Mouse (Mus musculus) heart, postnatal 25 days (tissue): ENCODE measurements around the gene Plekhm1. TPM values are rescaled to one million over a fixed set of nuclear protein-coding genes. Genes with fewer than 3 reads are reported as not detected.
A peak's percentile ranks its signal among the peaks of the same experiment; 100 is the strongest.

Experiments used
- DNase-seq: peaks from one replicate; pipeline ENCODE4 v3.0.0; 2022; ENCODE audit warnings: low spot score
- intact Hi-C: fragments of 180-260 bp; cut with DNase I; formaldehyde crosslinking; loops from one replicate; pipeline ENCODE4 v1.15.1; 2025
- total RNA-seq, 2 experiments: library from RNA; stranded (reverse); gene quantifications; 2 replicates each; pipeline ENCODE4 v1.2.3; 2021

The Plekhm1 gene
- total RNA-seq, 2 experiments from 2014 or later: 10.0 to 10.7 TPM

DNA sequence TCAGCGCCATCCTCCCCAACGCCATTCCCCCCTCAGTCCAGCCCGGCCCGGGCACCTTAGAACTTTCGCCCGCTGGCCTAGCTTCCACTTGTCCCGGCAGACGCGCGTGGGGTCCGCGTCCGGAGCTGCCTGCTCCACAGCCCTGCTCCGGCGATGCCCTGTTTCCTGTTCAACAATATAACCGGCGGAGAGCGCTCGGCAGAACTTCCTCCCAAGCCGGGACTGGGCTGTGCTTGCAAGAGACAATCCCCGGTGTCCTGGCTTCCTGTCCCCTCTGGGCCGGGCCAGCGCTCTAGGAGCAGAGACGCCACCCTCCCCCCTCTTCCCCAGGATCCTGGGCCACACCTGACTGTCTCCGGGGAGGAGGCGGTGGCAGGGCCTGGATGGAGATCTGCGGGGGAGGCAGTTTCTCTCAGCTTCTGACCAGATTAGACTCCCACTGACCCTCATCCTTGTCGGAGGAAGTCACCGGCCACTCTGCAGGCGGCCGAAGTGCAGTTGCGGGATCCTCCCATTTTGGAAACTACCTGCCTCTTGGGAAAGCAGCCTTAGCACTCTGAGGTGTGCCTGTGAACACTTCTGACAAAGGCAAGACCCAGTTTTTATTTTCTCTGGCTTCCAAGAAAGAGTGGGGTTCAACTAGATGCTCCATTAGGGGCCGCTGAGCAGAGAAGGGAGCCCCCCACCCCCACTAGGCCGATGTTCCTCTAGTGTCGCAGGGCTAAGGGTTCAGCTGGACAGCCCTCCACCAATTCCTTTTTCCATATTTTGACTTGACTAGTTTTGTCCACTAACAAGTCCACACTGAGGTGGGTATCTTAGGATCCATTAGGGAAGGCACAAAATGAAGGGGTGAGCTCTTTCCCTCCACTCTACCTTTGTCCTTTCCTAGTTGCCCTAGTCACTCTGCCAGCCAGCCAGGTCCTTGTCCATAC, 49.0 kb downstream of the Plekhm1 start, which contains the start of gene Arhgap27:
TSS of gene Arhgap27 (minus strand) at position 479 of the 935 bp plus-strand sequence.
- intact Hi-C loops: no loop called here
- DNase-seq: peak; percentile 83

DNA sequence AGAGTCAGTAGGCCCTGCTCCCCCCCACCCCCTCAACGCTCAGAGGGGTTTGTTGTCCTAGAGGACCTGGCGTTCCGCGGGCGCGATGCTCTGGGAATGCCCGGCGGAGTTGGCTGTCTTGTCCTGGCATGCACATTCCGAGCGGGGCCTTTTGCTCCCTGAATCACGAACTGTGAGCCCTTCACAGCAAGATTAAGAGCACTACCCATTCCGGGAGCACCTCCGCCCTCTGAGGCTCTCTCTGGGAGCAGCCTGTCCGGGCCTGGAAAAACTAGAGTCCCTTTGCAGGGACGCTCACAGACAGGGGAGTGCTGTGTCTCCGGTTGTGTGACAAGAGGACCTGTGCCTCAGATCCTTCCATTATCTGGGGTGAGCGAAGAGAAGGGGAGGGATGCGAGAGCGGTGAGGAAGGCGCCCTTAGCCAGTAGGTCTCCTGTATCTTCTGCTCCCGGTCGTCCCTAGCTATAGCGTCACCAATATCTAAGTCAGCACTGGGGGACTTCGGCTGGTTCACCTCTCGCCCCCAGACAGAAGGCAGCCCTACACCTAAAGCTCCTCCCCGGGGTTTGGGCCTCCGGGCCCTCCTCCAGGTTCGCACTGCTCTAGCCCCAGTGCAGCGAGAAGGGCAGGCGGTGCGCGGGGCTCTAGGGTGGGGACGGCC, 49.8 kb downstream of the Plekhm1 start:
- intact Hi-C loops: no loop called here
- DNase-seq: no peak

DNA sequence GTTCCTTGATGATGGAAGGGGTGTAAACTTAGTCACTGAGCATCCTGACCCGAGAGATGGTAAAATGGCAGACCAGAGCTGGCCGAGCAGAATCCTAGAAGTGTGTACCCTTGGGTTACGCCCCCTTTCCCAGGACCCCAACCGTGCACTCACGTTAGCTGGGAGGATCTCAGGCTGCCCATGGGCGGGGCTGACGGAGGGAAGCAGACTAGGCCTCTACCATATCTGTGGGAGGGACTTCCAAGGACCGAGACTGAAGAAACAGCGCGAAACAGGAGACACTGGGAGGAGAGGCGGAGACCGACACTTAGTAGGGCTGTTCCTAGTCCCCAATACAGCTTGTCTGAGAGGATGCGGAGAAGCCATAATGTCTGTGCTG, 50.4 kb downstream of the Plekhm1 start:
- intact Hi-C loops: no loop called here
- no peak for DNase-seq

DNA sequence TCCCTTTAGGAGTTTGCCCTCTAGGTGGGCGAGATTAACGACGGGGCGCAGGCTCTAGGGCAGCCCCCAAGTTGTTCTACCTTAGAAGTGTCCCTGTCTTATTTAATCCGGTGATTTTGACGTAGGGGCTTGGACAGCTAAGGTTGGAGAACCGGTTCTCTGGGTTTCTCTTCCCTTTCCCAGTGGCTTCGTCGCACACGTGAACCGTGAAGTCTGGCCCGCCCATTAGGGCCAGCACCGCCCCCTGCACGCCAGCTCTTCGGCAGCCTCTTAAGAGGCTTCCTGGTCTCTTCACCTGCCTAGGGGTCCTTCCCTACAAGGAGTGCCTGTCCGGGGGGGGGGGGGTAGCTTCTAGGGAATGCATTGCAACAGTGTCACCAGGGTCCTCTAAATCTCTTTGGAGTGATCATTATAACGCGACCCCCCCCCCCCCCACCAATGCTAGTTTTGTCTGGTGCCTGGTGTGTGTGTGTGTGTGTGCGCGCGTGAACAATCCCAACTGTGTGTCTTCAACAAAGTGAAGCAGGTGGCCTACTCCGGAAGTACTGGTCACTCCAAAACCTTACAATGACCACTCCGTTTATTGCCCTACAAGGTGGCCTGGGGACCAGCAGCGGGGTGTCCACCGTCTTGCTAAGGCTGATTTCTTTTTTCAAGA, 51.0 kb downstream of the Plekhm1 start:
- DNase-seq: no peak
- intact Hi-C loops: no loop called here

DNA sequence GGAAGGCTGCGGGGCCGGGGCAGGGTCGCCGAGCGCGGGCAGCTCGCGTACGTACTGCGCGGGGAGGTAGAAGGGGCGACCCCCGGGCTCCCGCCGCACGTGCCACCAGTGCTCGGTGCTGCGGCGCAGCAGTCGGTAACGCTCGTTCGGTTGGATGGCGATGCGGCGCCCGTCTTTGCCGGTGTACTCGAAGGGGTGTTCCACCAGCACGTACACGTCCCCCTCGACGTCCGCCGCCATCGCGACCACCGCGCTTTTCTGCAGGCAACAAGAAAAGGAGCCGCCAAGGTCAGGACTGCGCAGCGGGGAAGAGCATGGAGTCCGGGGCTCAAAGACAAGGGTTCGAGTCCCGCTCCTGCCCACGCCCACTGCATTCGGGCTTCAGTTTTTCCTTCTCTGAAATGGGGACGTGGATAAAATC, 51.8 kb downstream of the Plekhm1 start:
- intact Hi-C loops: loop anchor here (1.0 kb wide), 1 partner anchor 42 kb away; no protein-coding TSS in a partner anchor
- no peak for DNase-seq

DNA sequence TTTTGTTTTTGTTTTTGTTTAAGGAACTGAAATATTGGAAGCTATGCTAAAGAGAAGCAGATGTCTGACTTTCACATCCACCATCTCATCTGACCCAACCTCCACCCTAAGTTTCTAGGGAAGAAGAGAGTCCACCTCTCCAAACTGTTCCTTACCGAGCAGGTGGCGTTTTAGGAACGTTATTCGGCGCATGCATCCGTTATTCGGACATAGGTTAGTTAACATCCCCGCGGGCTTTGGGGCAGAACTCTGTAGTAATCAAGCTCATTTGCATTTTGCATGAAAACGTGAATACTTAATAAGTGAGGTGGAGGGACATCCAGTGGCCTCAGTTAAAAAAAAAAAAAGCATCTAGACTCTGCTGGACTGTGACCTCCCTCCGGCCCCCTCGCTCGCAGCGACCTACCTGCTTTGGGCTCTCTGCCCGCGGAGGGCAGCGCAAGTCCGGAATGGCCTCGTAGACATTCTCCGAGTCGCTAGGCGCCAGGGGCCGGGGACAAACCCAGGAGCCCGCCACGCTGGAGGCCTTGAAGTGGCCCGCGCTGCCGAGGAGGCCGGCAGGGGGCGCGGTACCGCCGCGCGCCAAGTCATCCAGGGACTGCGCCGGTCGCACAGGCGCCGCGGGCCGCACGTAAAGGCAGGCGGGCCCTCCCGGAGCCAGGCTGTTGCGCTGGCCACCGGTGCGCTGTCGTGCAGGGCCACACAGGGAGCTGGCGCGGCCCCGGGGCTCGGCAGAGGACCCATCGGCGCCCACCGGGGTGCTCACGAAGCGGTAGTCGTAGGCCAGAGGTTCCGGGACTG, 52.4 kb downstream of the Plekhm1 start:
- DNase-seq: peak; percentile 77
- intact Hi-C loops: loop anchor here (1.0 to 10.0 kb wide), 4 partner anchors 27 to 315 kb away; no protein-coding TSS in a partner anchor

DNA sequence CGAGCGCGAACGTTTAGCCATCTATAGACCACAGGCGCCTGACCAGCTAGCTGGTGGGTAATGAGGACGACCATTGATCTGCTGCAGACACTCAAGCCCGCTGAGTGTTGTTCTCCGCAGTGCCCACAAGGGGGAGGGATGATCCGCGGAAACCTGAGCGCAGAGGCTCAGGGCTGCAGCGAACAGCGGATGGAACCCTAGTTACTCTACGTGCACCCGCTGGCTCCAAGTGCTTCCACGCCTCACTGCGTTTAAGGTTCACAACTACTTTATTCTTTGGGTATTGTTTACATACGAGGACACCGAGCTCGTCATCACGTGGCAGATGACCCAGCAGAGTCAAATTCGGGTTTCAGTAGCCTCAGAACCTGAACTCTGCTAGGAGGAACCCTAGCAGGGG, 53.4 kb downstream of the Plekhm1 start:
- DNase-seq: peak; percentile 42
- intact Hi-C loops: loop anchor here (1.0 to 10.0 kb wide), 3 partner anchors 26 to 316 kb away; no protein-coding TSS in a partner anchor

DNA sequence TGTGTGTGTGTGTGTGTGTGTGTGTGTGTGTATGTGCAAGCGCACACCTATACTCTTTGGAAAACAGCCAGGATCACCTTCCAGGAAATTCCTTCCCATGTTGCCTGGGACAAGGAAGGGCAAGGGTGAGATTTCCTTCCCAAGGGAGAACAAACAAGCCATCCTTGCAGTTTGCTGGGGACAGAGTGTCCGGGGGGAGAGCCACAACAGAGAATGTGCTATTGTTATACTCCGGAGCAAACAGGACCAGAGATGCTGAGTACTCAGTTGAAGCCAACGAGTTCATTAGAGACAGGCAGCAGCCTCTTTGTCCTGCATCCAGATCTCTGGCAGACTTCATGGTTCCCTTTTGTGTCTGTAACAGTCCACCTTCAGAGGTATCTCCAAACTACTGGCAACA, 54.2 kb downstream of the Plekhm1 start:
- DNase-seq: no peak
- intact Hi-C loops: loop anchor here (1.0 to 10.0 kb wide), 3 partner anchors 26 to 316 kb away; no protein-coding TSS in a partner anchor

DNA sequence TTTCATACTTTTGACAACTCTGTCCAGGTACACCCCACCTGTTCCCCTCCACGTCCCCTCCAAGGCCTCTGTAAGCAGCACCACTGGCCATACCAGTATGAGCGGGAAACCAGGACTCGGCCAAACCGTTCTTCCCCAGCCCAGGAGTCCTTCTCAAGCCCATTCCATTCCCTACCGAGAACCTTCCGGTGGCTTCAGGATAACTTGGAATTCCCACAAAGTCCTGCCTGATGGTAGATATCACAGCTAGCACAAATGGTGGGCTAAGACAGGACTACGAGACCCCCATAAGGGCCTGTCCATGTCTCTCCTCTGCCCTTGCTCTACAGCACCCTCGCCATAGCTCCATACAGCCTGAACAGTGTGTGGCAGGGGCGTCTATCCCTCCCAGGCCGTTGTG, 54.8 kb downstream of the Plekhm1 start:
- no peak for DNase-seq
- intact Hi-C loops: loop anchor here (1.0 to 10.0 kb wide), 3 partner anchors 25 to 317 kb away; no protein-coding TSS in a partner anchor

DNA sequence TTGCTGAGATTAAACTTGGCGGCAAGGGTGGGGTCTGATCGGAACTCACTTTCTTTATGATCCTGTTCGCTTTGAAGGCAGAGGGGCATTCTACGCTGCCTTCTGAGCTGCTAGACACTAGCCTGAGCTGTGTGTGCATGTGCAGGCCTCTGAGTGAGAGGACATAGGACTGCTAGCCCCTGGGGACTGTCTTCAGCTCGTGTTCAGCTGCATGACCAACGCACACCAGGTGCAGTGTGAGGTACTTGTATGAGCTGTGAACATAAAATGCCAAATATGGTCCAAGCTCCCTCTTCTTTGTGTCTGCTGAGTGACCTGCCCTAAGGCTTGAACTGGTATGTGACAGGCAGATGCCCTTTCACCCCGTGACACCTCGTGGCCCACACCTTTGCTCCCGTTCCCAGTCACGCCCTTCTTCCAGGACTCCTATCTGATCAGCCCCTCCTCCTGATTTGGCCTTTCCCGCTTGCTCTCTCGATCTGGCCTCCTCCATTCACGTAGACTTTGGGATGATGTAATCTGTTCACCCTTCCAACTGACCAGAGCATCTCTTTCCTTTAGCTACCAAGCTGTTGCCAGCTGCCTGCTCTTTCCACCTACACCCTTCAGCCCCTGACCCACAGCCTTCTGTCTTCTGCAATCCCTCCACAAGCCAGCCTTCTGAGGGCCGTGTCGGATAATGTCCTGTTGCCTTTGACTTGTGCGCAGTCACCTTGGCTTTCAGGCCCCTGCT, 55.4 kb downstream of the Plekhm1 start:
- no peak for DNase-seq
- intact Hi-C loops: loop anchor here (10.0 kb wide), 1 partner anchor 318 kb away; no protein-coding TSS in a partner anchor

DNA sequence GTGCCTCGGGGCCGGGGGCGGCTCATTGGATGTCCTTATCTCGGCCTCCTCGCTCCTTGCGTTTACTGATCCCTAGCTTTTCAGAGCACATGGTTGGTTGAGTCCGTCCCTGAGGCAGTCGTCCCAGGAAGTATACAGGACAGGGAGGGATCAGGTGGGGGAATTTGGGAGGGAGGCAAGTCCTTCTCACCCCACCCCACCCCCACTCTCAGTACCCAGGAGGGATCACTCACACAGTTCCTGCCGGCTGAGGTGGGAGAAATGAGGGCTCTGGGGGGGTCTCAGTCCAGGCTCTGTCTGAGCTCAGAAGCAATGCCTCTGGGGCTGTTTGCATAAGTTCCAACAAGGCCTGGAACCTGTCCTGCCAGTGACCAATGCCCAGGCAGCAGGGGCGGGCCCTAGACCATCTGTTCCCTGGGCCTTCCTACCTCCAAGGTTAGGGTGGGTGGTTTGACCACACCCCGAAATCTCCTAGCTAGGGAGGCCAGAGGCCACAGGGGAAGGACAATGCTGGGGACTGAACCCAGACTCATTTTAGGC, 56.4 kb downstream of the Plekhm1 start:
- intact Hi-C loops: loop anchor here (10.0 kb wide), 1 partner anchor 319 kb away; no protein-coding TSS in a partner anchor
- DNase-seq: no peak

DNA sequence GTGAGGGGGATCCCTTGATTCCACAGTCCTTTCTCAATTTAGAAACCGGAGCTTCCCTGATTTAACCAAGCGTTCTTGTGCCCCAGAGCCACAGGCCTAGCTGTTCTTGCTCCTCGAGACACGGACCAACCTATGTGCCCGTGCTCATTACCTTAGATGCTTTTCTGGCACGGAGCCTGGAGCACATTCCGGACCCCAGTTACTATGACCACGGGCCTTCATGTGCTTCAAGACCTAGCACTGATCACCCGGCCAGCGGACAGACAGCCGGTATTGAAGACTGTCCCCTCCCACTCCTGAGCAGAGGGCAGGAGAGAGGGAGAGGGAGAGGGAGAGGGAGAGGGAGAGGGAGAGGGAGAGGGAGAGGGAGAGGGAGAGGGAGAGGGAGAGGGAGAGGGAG, 57.2 kb downstream of the Plekhm1 start:
- DNase-seq: no peak
- intact Hi-C loops: loop anchor here (10.0 kb wide), 1 partner anchor 320 kb away; no protein-coding TSS in a partner anchor

DNA sequence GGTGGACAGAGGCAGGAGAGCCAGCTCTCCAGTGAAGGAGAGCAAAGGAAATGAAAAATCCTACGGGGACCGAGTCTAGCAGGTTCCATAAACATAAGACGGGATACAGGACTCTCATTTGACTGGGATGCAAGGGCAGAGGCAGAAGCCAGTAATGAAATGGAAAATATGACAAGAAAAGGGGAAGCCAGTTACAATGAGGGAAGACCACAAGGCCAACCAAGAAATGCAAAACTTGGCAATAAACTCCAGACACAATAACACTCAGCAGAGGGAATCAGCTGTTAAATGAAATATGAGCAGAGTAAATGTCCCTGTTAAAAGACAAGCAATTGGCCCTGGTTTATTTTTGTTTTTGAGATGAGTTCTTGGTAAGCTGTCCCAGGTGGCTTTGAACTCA, 58.5 kb downstream of the Plekhm1 start:
- intact Hi-C loops: loop anchor here (10.0 kb wide), 1 partner anchor 321 kb away; no protein-coding TSS in a partner anchor
- no peak for DNase-seq

DNA sequence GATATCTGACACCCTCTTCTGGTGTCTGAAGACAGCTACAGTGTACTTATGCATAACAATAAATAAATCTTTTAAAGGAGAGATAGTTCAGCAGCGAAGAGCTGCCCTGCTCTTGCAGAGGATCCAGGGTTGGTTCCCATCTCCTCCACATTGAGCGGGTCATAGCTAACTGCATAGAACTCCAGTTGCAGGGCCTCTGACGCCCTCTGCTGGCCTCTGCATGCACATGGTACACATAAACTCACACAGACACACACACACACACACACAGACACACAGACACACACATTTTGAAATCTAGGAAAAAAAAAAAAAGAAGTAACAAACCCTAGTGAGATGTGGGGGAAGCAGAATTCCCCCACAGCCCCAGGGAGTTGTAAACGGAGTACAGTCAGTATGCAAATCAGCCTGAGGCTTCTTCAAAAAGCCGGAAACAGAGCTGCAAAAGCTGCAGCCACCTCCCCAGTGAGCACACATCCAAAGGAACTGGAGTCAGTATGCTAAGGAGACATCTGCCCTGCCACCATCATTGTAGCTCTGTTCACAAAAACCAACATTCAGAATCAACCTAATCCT, 60.2 kb downstream of the Plekhm1 start:
- no peak for DNase-seq
- intact Hi-C loops: loop anchor here (10.0 kb wide), 1 partner anchor 322 kb away; no protein-coding TSS in a partner anchor

DNA sequence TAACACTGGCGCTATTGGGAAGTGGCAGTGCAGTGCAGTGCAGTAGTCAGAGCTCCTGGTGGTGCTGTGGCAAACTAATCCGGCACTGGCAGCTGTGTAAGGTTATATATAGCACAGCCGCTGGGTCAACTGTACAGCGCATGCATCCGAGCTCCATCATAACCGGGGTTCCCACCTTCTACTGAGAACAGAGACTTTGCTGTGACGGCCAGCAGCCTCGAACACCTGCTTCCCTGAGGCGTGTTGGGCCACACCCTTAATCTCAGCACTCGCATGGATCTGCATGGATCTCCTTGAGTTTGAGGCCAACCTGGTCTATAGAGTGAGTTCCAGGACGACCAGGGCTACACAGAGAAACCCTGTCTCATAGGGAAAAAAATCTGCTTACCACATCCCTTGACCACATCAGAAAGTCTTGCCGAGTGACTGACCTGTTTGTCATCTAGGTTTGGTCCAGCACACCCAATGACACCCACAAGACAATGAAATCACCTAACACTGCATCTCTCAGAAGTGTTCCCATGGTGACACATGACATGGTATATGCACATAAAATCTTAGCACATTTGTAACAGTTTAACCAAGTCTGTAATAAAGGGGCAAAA, 61.7 kb downstream of the Plekhm1 start:
- intact Hi-C loops: loop anchor here (10.0 kb wide), 1 partner anchor 324 kb away; no protein-coding TSS in a partner anchor
- no peak for DNase-seq

DNA sequence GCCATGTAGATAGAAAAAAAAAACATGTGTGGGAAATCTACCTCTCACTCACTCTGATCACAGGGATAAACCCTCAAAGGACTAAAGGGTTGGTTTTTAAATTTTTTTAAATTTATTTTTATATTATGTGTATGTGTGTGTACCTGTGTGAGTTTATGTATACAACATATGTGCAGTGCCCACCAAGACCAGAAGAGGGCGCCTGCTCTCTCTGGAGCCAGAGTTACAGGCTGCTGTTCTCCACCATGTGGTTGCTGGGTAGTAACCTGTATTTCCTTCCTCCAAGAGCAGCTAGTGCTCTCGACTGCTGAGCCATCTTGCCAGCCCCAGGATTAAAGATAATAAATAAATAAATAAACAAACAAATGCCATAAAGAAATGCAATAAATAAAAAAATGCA, 62.8 kb downstream of the Plekhm1 start:
- intact Hi-C loops: loop anchor here (10.0 kb wide), 1 partner anchor 325 kb away; no protein-coding TSS in a partner anchor
- DNase-seq: no peak

DNA sequence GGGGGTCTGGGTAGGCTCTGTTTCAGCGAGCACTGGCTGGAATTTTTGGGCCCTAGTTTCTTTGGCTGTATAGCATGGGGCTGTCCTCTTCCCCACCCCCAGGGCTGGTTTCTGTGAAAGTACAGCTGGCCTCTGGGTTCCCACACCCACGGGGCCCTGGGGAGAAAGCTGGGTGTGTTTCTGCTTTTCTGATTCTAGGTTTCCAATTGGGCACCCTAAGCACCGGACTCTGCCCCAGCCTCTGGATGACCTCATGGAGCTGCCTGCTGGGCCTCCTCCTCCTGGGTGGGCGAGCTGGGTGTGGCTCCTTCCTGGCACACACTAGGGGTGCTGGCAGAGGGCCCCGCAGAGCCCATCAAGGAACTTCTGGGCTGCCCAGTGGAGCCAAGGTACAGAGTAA, 65.8 kb downstream of the Plekhm1 start:
- peak; percentile 66 for DNase-seq
- intact Hi-C loops: no loop called here
